Mouse (Mus musculus): Measurements from ENCODE around the gene Ptms. TPM values are rescaled to one million over a fixed set of nuclear protein-coding genes. Genes with fewer than 3 reads are reported as not detected.

Ptms gene
- polyA plus RNA-seq, 1 experiment from 2014 or later: 321 TPM

- H3K36me3 ChIP-seq (ENCODE audit: control insufficient read depth, insufficient read depth, low read length): peaks cover 11% of the 10 kb centered on the region
- no peak overlapping the region for H3K9ac ChIP-seq (ENCODE audit: low read depth, low read length)
- H3K4me2 ChIP-seq (replicated peaks; ENCODE audit: low read depth, low read length): no peak overlapping the region
- ATAC-seq (ENCODE audit: low FRiP score) (no peak), DNase-seq (ENCODE audit: low spot score) (no peak)
- H3K9me3 ChIP-seq (ENCODE audit: control insufficient read depth, low read length): no peaks in the 10 kb centered on the region
- H3K27ac ChIP-seq (ENCODE audit: low read depth, low read length): no peak overlapping the region
- H3K27me3 ChIP-seq (ENCODE audit: control insufficient read depth, insufficient read depth, low read length): no peaks in the 10 kb centered on the region
- H3K4me3 ChIP-seq (ENCODE audit: low read depth, low read length): no peak overlapping the region
- peaks cover 6% of the 10 kb centered on the region; the same call in 1 of the 2 replicates for H3K4me1 ChIP-seq (replicated peaks; ENCODE audit: control insufficient read depth, insufficient read depth, low read length)
- WGBS: 95% methylated on average over 3 of the region's 3 CpGs
Measured at GRCm38 (mm10) chr6:124933127-124933526, 13.2 kb upstream of the Ptms start.

GRCm38 (mm10) chr6:124932314-124932695 lies 12.4 kb upstream of the Ptms start:
- no peak overlapping the region for H3K27ac ChIP-seq (ENCODE audit: low read depth, low read length)
- H3K9me3 ChIP-seq (ENCODE audit: control insufficient read depth, low read length): no peaks in the 10 kb centered on the region
- DNase-seq (ENCODE audit: low spot score) (no peak), ATAC-seq (ENCODE audit: low FRiP score) (no peak)
- WGBS: 50% methylated on average over 12 of the region's 12 CpGs
- peak overlapping the region; percentile 77 for H3K4me2 ChIP-seq (replicated peaks; ENCODE audit: low read depth, low read length)
- peak overlapping the region; percentile 93 for H3K9ac ChIP-seq (ENCODE audit: low read depth, low read length)
- H3K36me3 ChIP-seq (ENCODE audit: control insufficient read depth, insufficient read depth, low read length): peaks cover 11% of the 10 kb centered on the region
- H3K4me1 ChIP-seq (replicated peaks; ENCODE audit: control insufficient read depth, insufficient read depth, low read length): peaks cover 6% of the 10 kb centered on the region; the same call in 1 of the 2 replicates
- H3K27me3 ChIP-seq (ENCODE audit: control insufficient read depth, insufficient read depth, low read length): no peaks in the 10 kb centered on the region
- H3K4me3 ChIP-seq (ENCODE audit: low read depth, low read length): peak overlapping the region; percentile 86

GRCm38 (mm10) chr6:124931525-124932313 lies 11.8 kb upstream of the Ptms start:
- DNase-seq (ENCODE audit: low spot score): peak; percentile 66

GRCm38 (mm10) chr6:124930754-124931524 lies 11.0 kb upstream of the Ptms start, which contains the start of gene Mlf2:
Mlf2 (plus strand) TSS chr6:124931386.
- DNase-seq (ENCODE audit: low spot score) (peak; percentile 99), ATAC-seq (ENCODE audit: low FRiP score) (peak; percentile 95)
- peak within 1 kb of the TSS; percentile 91 for H3K27ac ChIP-seq (ENCODE audit: low read depth, low read length)
- H3K4me3 ChIP-seq (ENCODE audit: low read depth, low read length): peak within 1 kb of the TSS; percentile 86
- no peaks in the 10 kb centered on the region for H3K9me3 ChIP-seq (ENCODE audit: control insufficient read depth, low read length)
- H3K36me3 ChIP-seq (ENCODE audit: control insufficient read depth, insufficient read depth, low read length): peaks cover 11% of the 10 kb centered on the region
- H3K9ac ChIP-seq (ENCODE audit: low read depth, low read length): peak within 1 kb of the TSS; percentile 93
- H3K4me2 ChIP-seq (replicated peaks; ENCODE audit: low read depth, low read length): peak within 1 kb of the TSS; percentile 77
- H3K4me1 ChIP-seq (replicated peaks; ENCODE audit: control insufficient read depth, insufficient read depth, low read length): peaks cover 6% of the 10 kb centered on the region; the same call in 1 of the 2 replicates
- no peaks in the 10 kb centered on the region for H3K27me3 ChIP-seq (ENCODE audit: control insufficient read depth, insufficient read depth, low read length)
- under 1% methylated on average over 56 of the region's 64 CpGs for WGBS

More at GRCm38 (mm10) chr6:124931525-124932313, 11.8 kb upstream of the Ptms start:
- peak overlapping the region; percentile 93 for H3K9ac ChIP-seq (ENCODE audit: low read depth, low read length)
- 1% methylated on average over 46 of the region's 48 CpGs for WGBS
- ATAC-seq (ENCODE audit: low FRiP score): peak; percentile 45
- H3K9me3 ChIP-seq (ENCODE audit: control insufficient read depth, low read length): no peaks in the 10 kb centered on the region
- H3K27me3 ChIP-seq (ENCODE audit: control insufficient read depth, insufficient read depth, low read length): no peaks in the 10 kb centered on the region
- H3K4me2 ChIP-seq (replicated peaks; ENCODE audit: low read depth, low read length): peak overlapping the region; percentile 77
- H3K4me1 ChIP-seq (replicated peaks; ENCODE audit: control insufficient read depth, insufficient read depth, low read length): peaks cover 6% of the 10 kb centered on the region; the same call in 1 of the 2 replicates
- peak overlapping the region; percentile 91 for H3K27ac ChIP-seq (ENCODE audit: low read depth, low read length)
- peaks cover 11% of the 10 kb centered on the region for H3K36me3 ChIP-seq (ENCODE audit: control insufficient read depth, insufficient read depth, low read length)
- H3K4me3 ChIP-seq (ENCODE audit: low read depth, low read length): peak overlapping the region; percentile 86

GRCm38 (mm10) chr6:124930231-124930630 lies 10.3 kb upstream of the Ptms start:
- Histone ChIP-seq H3K4me2 (replicated peaks; ENCODE audit: low read depth, low read length) (peak overlapping the region; percentile 40; the same call in 1 of the 2 replicates), H3K4me1 (replicated peaks; ENCODE audit: control insufficient read depth, insufficient read depth, low read length) (peaks cover 6% of the 10 kb centered on the region; the same call in 1 of the 2 replicates), H3K9me3 (ENCODE audit: control insufficient read depth, low read length) (no peaks in the 10 kb centered on the region), H3K27ac (ENCODE audit: low read depth, low read length) (peak overlapping the region; percentile 91), H3K36me3 (ENCODE audit: control insufficient read depth, insufficient read depth, low read length) (peaks cover 11% of the 10 kb centered on the region), H3K4me3 (ENCODE audit: low read depth, low read length) (peak overlapping the region; percentile 86; the same call in 1 of the 2 replicates), H3K9ac (ENCODE audit: low read depth, low read length) (peak overlapping the region; percentile 62; the same call in 1 of the 2 replicates), H3K27me3 (ENCODE audit: control insufficient read depth, insufficient read depth, low read length) (no peaks in the 10 kb centered on the region)
- peak; percentile 5 for DNase-seq (ENCODE audit: low spot score)
- WGBS: 57% methylated on average over 1 of the region's 1 CpGs
- ATAC-seq (ENCODE audit: low FRiP score): no peak

GRCm38 (mm10) chr6:124925941-124926340 lies 6.0 kb upstream of the Ptms start:
- Histone ChIP-seq H3K27ac (ENCODE audit: low read depth, low read length) (no peak overlapping the region), H3K36me3 (ENCODE audit: control insufficient read depth, insufficient read depth, low read length) (no peaks in the 10 kb centered on the region), H3K4me1 (replicated peaks; ENCODE audit: control insufficient read depth, insufficient read depth, low read length) (no peaks in the 10 kb centered on the region; the same call in 1 of the 2 replicates), H3K27me3 (ENCODE audit: control insufficient read depth, insufficient read depth, low read length) (no peaks in the 10 kb centered on the region), H3K4me3 (ENCODE audit: low read depth, low read length) (no peak overlapping the region), H3K4me2 (replicated peaks; ENCODE audit: low read depth, low read length) (no peak overlapping the region), H3K9me3 (ENCODE audit: control insufficient read depth, low read length) (no peaks in the 10 kb centered on the region), H3K9ac (ENCODE audit: low read depth, low read length) (no peak overlapping the region)
- ATAC-seq (ENCODE audit: low FRiP score) (no peak), DNase-seq (ENCODE audit: low spot score) (no peak)
- WGBS: 56% methylated on average over 5 of the region's 5 CpGs

GRCm38 (mm10) chr6:124925173-124925793 lies 5.4 kb upstream of the Ptms start:
- H3K27me3 ChIP-seq (ENCODE audit: control insufficient read depth, insufficient read depth, low read length): no peaks in the 10 kb centered on the region
- WGBS: 43% methylated on average over 12 of the region's 12 CpGs
- ATAC-seq (ENCODE audit: low FRiP score) (no peak), DNase-seq (ENCODE audit: low spot score) (no peak)
- no peak overlapping the region for H3K27ac ChIP-seq (ENCODE audit: low read depth, low read length)
- no peak overlapping the region for H3K4me2 ChIP-seq (replicated peaks; ENCODE audit: low read depth, low read length)
- H3K36me3 ChIP-seq (ENCODE audit: control insufficient read depth, insufficient read depth, low read length): no peaks in the 10 kb centered on the region
- no peak overlapping the region for H3K4me3 ChIP-seq (ENCODE audit: low read depth, low read length)
- H3K9me3 ChIP-seq (ENCODE audit: control insufficient read depth, low read length): no peaks in the 10 kb centered on the region
- H3K9ac ChIP-seq (ENCODE audit: low read depth, low read length): no peak overlapping the region
- peaks cover 3% of the 10 kb centered on the region; the same call in 1 of the 2 replicates for H3K4me1 ChIP-seq (replicated peaks; ENCODE audit: control insufficient read depth, insufficient read depth, low read length)

GRCm38 (mm10) chr6:124921539-124921938 lies 1.6 kb upstream of the Ptms start:
- H3K4me3 ChIP-seq (ENCODE audit: low read depth, low read length): no peak overlapping the region
- DNase-seq (ENCODE audit: low spot score): no peak
- no peak overlapping the region for H3K4me2 ChIP-seq (replicated peaks; ENCODE audit: low read depth, low read length)
- no peak for ATAC-seq (ENCODE audit: low FRiP score)
- H3K4me1 ChIP-seq (replicated peaks; ENCODE audit: control insufficient read depth, insufficient read depth, low read length): peaks cover 6% of the 10 kb centered on the region; the same call in 1 of the 2 replicates
- H3K36me3 ChIP-seq (ENCODE audit: control insufficient read depth, insufficient read depth, low read length): no peaks in the 10 kb centered on the region
- 81% methylated on average over 4 of the region's 4 CpGs for WGBS
- no peaks in the 10 kb centered on the region for H3K27me3 ChIP-seq (ENCODE audit: control insufficient read depth, insufficient read depth, low read length)
- no peak overlapping the region for H3K9ac ChIP-seq (ENCODE audit: low read depth, low read length)
- H3K27ac ChIP-seq (ENCODE audit: low read depth, low read length): peak overlapping the region; percentile 100
- H3K9me3 ChIP-seq (ENCODE audit: control insufficient read depth, low read length): no peaks in the 10 kb centered on the region
